Mouse (Mus musculus) limb, embryonic 14.5 days (tissue): Measurements from ENCODE around the gene Tctn1. TPM values are rescaled to one million over a fixed set of nuclear protein-coding genes. Genes with fewer than 3 reads are reported as not detected.

Source experiments
- ATAC-seq: fragments of 200-750 bp; cut with Nextera tagmentation; 2 replicates; pipeline ENCODE4 v1.8.0; 2017; ENCODE audit warnings: low read depth, moderate number of reproducible peaks, moderate TSS enrichment; ENCODE audit not compliant: low FRiP score
- DNase-seq: peaks from one replicate; pipeline ENCODE4 v3.0.0-alpha.2; 2015; ENCODE audit warnings: low spot score
- H3K27ac ChIP-seq: fragments of 300-500 bp; sonication (generic); replicated peaks from 2 replicates; pipeline ENCODE4 v1.5.1; 2014; ENCODE audit warnings: low read depth, mild to moderate bottlenecking, low read length, moderate library complexity, mixed read lengths
- H3K27me3 ChIP-seq: fragments of 300-500 bp; sonication (generic); 2 replicates; pipeline ENCODE4 v1.6.1; 2014; ENCODE audit warnings: low read length, mixed read lengths; ENCODE audit not compliant: control insufficient read depth, insufficient read depth
- H3K36me3 ChIP-seq: fragments of 300-500 bp; sonication (generic); 2 replicates; pipeline ENCODE4 v1.6.1; 2014; ENCODE audit warnings: mild to moderate bottlenecking, low read length, moderate library complexity, mixed read lengths; ENCODE audit not compliant: control insufficient read depth, insufficient read depth
- H3K4me1 ChIP-seq: fragments of 300-500 bp; sonication (generic); 2 replicates; pipeline ENCODE4 v1.6.1; 2014; ENCODE audit warnings: antibody characterized with exemption, low read length, mixed read lengths; ENCODE audit not compliant: control insufficient read depth, insufficient read depth
- H3K4me2 ChIP-seq: fragments of 300-500 bp; sonication (generic); replicated peaks from 2 replicates; pipeline ENCODE4 v1.6.1; 2014; ENCODE audit warnings: low read depth, mild to moderate bottlenecking, low read length, moderate library complexity; ENCODE audit not compliant: severe bottlenecking
- H3K4me3 ChIP-seq: fragments of 300-500 bp; sonication (generic); replicated peaks from 2 replicates; pipeline ENCODE4 v1.5.1; 2014; ENCODE audit warnings: low read length
- H3K9ac ChIP-seq: fragments of 300-500 bp; sonication (generic); 2 replicates; pipeline ENCODE4 v1.6.1; 2014; ENCODE audit warnings: mild to moderate bottlenecking, low read depth, low read length, moderate library complexity; ENCODE audit not compliant: severe bottlenecking
- H3K9me3 ChIP-seq: fragments of 300-500 bp; sonication (generic); 2 replicates; pipeline ENCODE4 v1.6.1; 2016; ENCODE audit warnings: low read length; ENCODE audit not compliant: control insufficient read depth
- POLR2A ChIP-seq: fragments of 200-500 bp; IDR thresholded peaks from 2 replicates; pipeline ENCODE4 v1.8.0; 2012; ENCODE audit warnings: inconsistent platforms, mild to moderate bottlenecking, moderate library complexity, borderline replicate concordance; ENCODE audit not compliant: insufficient read depth, insufficient read length; ENCODE audit errors: extremely low read depth
- WGBS: fragments of 180-500 bp; shearing (Covaris S2); extraction: QIAGEN DNeasy Blood & Tissue Kit; methylation state at CpG from one replicate; pipeline ENCODE4 v1.1.7; 2014; 5-methylcytosine and 5-hydroxymethylcytosine counted together
- polyA plus RNA-seq, 2 experiments: library from polyadenylated mRNA; depleted of rRNA in 1 of 2; stranded (reverse) in 1 of 2; unstranded in 1 of 2; fragments of >200 nt; fragmentation: Nextera tagmentation in 1 of 2; extraction: Ambion mirVana in 1 of 2; gene quantifications; 2 replicates each; pipeline versions ENCODE4 v1.2.1 to v1.2.3; 2012 to 2014

Gene Tctn1
- polyA plus RNA-seq, 2 experiments: 5.5 to 28.3 TPM

GRCm38 (mm10) chr5:122228271-122228765 lies 35.9 kb downstream of the Tctn1 start:
- Histone ChIP-seq H3K4me3 (no peak overlapping the region), H3K4me1 (0 out of 2 replicates have a peak, but pooled peaks cover 4% of the 10 kb centered on the region), H3K4me2 (no peak overlapping the region), H3K36me3 (no peaks in the 10 kb centered on the region), H3K9ac (no peak overlapping the region), H3K27me3 (no peaks in the 10 kb centered on the region), H3K9me3 (peaks cover 3% of the 10 kb centered on the region; the same call in 1 of the 2 replicates), H3K27ac (no peak overlapping the region)
- WGBS: 87% methylated on average over 3 of the region's 3 CpGs
- DNase-seq (no peak), ATAC-seq (no peak)
- no peak for TF ChIP-seq POLR2A

- DNase-seq (no peak), ATAC-seq (no peak)
- no peaks in the 10 kb centered on the region for H3K36me3 ChIP-seq
- H3K9me3 ChIP-seq: peaks cover 3% of the 10 kb centered on the region; the same call in 1 of the 2 replicates
- no peak overlapping the region for H3K9ac ChIP-seq
- 76% methylated on average over 2 of the region's 2 CpGs for WGBS
- H3K4me2 ChIP-seq: no peak overlapping the region
- peaks cover 6% of the 10 kb centered on the region for H3K4me1 ChIP-seq
- no peak for TF ChIP-seq POLR2A
- H3K27ac ChIP-seq: no peak overlapping the region
- no peak overlapping the region for H3K4me3 ChIP-seq
- H3K27me3 ChIP-seq: no peaks in the 10 kb centered on the region
Measured at GRCm38 (mm10) chr5:122224291-122224690, 40.0 kb downstream of the Tctn1 start.

GRCm38 (mm10) chr5:122221085-122221484 lies 43.2 kb downstream of the Tctn1 start:
- no peak overlapping the region for H3K4me3 ChIP-seq
- H3K36me3 ChIP-seq: no peaks in the 10 kb centered on the region
- 83% methylated on average over 4 of the region's 4 CpGs for WGBS
- H3K27ac ChIP-seq: no peak overlapping the region
- no peak overlapping the region for H3K9ac ChIP-seq
- H3K4me1 ChIP-seq: peaks cover 6% of the 10 kb centered on the region
- H3K27me3 ChIP-seq: no peaks in the 10 kb centered on the region
- no peak for ATAC-seq
- no peak overlapping the region for H3K4me2 ChIP-seq
- no peak for DNase-seq
- no peak for TF ChIP-seq POLR2A
- H3K9me3 ChIP-seq: no peaks in the 10 kb centered on the region

GRCm38 (mm10) chr5:122219655-122220629 lies 44.3 kb downstream of the Tctn1 start:
- H3K4me1 ChIP-seq: peaks cover 6% of the 10 kb centered on the region
- H3K36me3 ChIP-seq: no peaks in the 10 kb centered on the region
- H3K4me3 ChIP-seq: no peak overlapping the region
- H3K4me2 ChIP-seq: no peak overlapping the region
- no peak for TF ChIP-seq POLR2A
- H3K27me3 ChIP-seq: no peaks in the 10 kb centered on the region
- peak; percentile 33 for DNase-seq
- H3K9me3 ChIP-seq: no peaks in the 10 kb centered on the region
- H3K27ac ChIP-seq: no peak overlapping the region
- H3K9ac ChIP-seq: peak overlapping the region; percentile 21; the same call in 1 of the 2 replicates
- WGBS: 57% methylated on average over 18 of the region's 18 CpGs
- ATAC-seq: no peak

- Histone ChIP-seq H3K4me2 (no peak overlapping the region), H3K4me3 (no peak overlapping the region), H3K4me1 (peaks cover 6% of the 10 kb centered on the region), H3K9me3 (no peaks in the 10 kb centered on the region), H3K27ac (no peak overlapping the region), H3K36me3 (no peaks in the 10 kb centered on the region), H3K9ac (no peak overlapping the region), H3K27me3 (no peaks in the 10 kb centered on the region)
- DNase-seq: no peak
- ATAC-seq: no peak
- TF ChIP-seq POLR2A: no peak
- WGBS: 87% methylated on average over 7 of the region's 7 CpGs
Measured at GRCm38 (mm10) chr5:122218928-122219327, 45.3 kb downstream of the Tctn1 start.
